Mouse (Mus musculus) liver, embryonic 13.5 days (tissue): ENCODE results near the gene Glt8d2. TPM values are rescaled to one million over a fixed set of nuclear protein-coding genes. Genes with fewer than 3 reads are reported as not detected.

ENCODE experiments used
- ATAC-seq: fragments of 200-750 bp; cut with Nextera tagmentation; 2 replicates; pipeline ENCODE4 v1.8.0; 2017; ENCODE audit warnings: low read depth, mild to moderate bottlenecking, moderate number of reproducible peaks, moderate library complexity
- DNase-seq: peaks from one replicate; pipeline ENCODE4 v3.0.0; 2022
- H3K27ac ChIP-seq: fragments of 300-500 bp; sonication (generic); 2 replicates; pipeline ENCODE4 v1.5.1; 2015; ENCODE audit warnings: moderate library complexity, mild to moderate bottlenecking, inconsistent platforms
- H3K27me3 ChIP-seq: fragments of 300-500 bp; sonication (generic); 2 replicates; pipeline ENCODE4 v1.6.1; 2015; ENCODE audit warnings: mild to moderate bottlenecking, inconsistent platforms
- H3K36me3 ChIP-seq: fragments of 300-500 bp; sonication (generic); 2 replicates; pipeline ENCODE4 v1.6.1; 2015; ENCODE audit warnings: mild to moderate bottlenecking, inconsistent platforms
- H3K4me1 ChIP-seq: fragments of 300-500 bp; sonication (generic); replicated peaks from 2 replicates; pipeline ENCODE4 v1.6.1; 2015; ENCODE audit warnings: inconsistent platforms
- H3K4me2 ChIP-seq: fragments of 300-500 bp; sonication (generic); 2 replicates; pipeline ENCODE4 v1.6.1; 2015; ENCODE audit warnings: inconsistent platforms, mild to moderate bottlenecking, moderate library complexity
- H3K4me3 ChIP-seq: fragments of 300-500 bp; sonication (generic); replicated peaks from 2 replicates; pipeline ENCODE4 v1.5.1; 2015; ENCODE audit warnings: mild to moderate bottlenecking, inconsistent platforms
- H3K9ac ChIP-seq: fragments of 300-500 bp; sonication (generic); 2 replicates; pipeline ENCODE4 v1.6.1; 2015; ENCODE audit warnings: mild to moderate bottlenecking, inconsistent platforms
- H3K9me3 ChIP-seq: fragments of 300-500 bp; sonication (generic); replicated peaks from 2 replicates; pipeline ENCODE4 v1.6.1; 2016; ENCODE audit warnings: inconsistent platforms
- WGBS: fragments of 180-500 bp; shearing (Covaris S2); methylation state at CpG from one replicate; pipeline ENCODE4 v1.1.7; 2015; ENCODE audit not compliant: insufficient replicate concordance; 5-methylcytosine and 5-hydroxymethylcytosine counted together
- polyA plus RNA-seq: library from polyadenylated mRNA; unstranded; fragments of >200 nt; fragmentation: Nextera tagmentation; extraction: Ambion mirVana; gene quantifications from 2 replicates; pipeline ENCODE4 v1.2.1, GENCODE M21; 2015

Gene Glt8d2
- 0.67 TPM in 2 replicates for polyA plus RNA-seq

DNA sequence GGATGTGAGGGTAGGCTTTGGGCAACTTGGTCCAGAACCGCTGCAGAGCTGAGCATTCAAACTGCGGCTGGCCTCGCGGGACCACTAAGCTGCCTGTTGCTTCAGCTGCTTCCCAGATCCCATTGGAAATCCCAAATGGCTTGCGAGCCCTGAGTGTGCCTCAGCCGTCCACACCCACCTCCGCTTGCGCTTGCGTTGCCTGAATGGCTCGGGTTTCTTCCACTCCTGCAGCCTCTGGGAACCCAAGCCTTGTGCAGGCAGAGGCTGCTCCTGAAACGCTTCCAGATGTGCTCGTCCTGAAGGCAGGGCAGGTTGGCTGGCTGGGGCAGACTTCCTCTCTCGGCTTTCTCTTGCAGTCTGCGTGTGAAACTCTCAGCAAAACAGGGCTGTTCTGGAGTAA is at the start of gene Glt8d2:
TSS of gene Glt8d2 (minus strand) at position 157 of the 400 bp plus-strand sequence.
- Histone ChIP-seq H3K4me1 (peaks cover 11% of the 10 kb centered on the region), H3K36me3 (no peaks in the 10 kb centered on the region), H3K9me3 (no peaks in the 10 kb centered on the region), H3K9ac (no peak within 1 kb of the TSS), H3K27me3 (peaks cover 26% of the 10 kb centered on the region), H3K4me2 (peak within 1 kb of the TSS; percentile 35; the same call in 1 of the 2 replicates), H3K27ac (no peak within 1 kb of the TSS), H3K4me3 (no peak within 1 kb of the TSS)
- WGBS: 10% methylated on average over 14 of the region's 14 CpGs
- ATAC-seq: no peak
- no peak for DNase-seq

- 2% methylated on average over 53 of the region's 59 CpGs for WGBS
- DNase-seq: peak; percentile 42
Observed at GRCm38 (mm10) chr10:82699296-82699941, 9.0 kb upstream of the Glt8d2 start.

GRCm38 (mm10) chr10:82698712-82699261 is 8.3 kb upstream of the Glt8d2 start:
- Histone ChIP-seq H3K36me3 (0 out of 2 replicates have a peak, but pooled peaks cover 5% of the 10 kb centered on the region), H3K27me3 (no peaks in the 10 kb centered on the region), H3K27ac (peak overlapping the region; percentile 54), H3K4me1 (peaks cover 39% of the 10 kb centered on the region), H3K9me3 (no peaks in the 10 kb centered on the region), H3K4me2 (peak overlapping the region; percentile 81), H3K4me3 (peak overlapping the region; percentile 90), H3K9ac (peak overlapping the region; percentile 85)
- ATAC-seq (peak; percentile 92), DNase-seq (peak; percentile 79)
- under 1% methylated on average over 41 of the region's 42 CpGs for WGBS

More at GRCm38 (mm10) chr10:82699296-82699941, 9.0 kb upstream of the Glt8d2 start:
- peak overlapping the region; percentile 54 for H3K27ac ChIP-seq
- H3K9ac ChIP-seq: peak overlapping the region; percentile 85
- H3K36me3 ChIP-seq: peaks cover 9% of the 10 kb centered on the region; the same call in 1 of the 2 replicates
- H3K27me3 ChIP-seq: no peaks in the 10 kb centered on the region
- peak overlapping the region; percentile 90 for H3K4me3 ChIP-seq
- peaks cover 39% of the 10 kb centered on the region for H3K4me1 ChIP-seq
- H3K9me3 ChIP-seq: no peaks in the 10 kb centered on the region
- H3K4me2 ChIP-seq: peak overlapping the region; percentile 81
- peak; percentile 69 for ATAC-seq

DNA sequence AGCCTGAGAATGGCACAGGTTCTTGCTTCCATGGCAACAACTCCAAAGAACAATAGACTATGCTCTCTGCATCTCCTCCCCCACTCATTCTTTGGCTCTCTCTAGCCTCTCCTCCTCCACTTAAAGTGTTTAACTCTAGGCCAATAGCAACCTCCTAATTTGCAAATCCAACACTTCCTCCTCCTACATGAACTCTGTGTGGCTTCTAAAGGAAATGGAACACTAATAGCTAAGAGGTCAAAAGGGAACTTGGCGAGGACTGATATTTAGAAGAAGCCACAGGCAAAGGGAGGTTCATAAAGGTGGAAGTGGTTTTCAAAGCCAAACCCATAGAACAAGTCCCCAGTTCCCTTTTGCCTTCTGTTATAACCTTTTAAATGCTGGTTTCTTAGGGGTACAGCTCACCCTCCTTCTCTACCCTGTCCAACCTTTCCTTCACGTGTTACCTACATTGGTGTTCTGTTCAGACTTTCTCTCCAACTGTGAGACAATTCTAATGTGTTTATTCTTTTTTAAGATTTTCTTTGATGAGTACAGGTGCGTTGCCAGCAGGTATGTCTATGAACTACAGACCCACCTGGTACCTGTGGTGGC is 7.0 kb upstream of the Glt8d2 start:
- 50% methylated on average over 3 of the region's 3 CpGs for WGBS
- no peak overlapping the region for H3K27ac ChIP-seq
- H3K9ac ChIP-seq: no peak overlapping the region
- H3K36me3 ChIP-seq: 0 out of 2 replicates have a peak, but pooled peaks cover 5% of the 10 kb centered on the region
- no peaks in the 10 kb centered on the region for H3K27me3 ChIP-seq
- no peaks in the 10 kb centered on the region for H3K9me3 ChIP-seq
- H3K4me1 ChIP-seq: peaks cover 39% of the 10 kb centered on the region
- ATAC-seq (no peak), DNase-seq (peak; percentile 3)
- H3K4me2 ChIP-seq: no peak overlapping the region
- no peak overlapping the region for H3K4me3 ChIP-seq

- ATAC-seq: no peak
- peaks cover 39% of the 10 kb centered on the region for H3K4me1 ChIP-seq
Observed at GRCm38 (mm10) chr10:82696453-82697079, 6.1 kb upstream of the Glt8d2 start.

DNA sequence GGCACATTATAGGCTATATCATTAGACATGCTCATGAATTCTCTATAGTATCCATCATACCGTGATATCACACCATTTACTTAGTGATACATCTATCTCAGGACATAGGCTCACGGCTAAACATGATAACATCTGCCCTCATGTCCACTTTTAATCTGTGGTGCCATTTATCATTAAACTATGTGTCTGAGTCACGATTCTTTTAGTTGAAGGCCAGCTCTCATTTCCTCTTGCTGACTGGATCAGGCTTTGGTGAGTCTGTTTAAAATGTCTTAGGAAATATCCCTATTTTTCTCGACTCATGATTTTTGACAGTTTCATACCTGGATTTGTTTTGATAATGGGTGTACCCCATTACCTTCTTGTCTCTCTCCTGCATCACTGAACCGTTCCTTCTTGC is 5.5 kb upstream of the Glt8d2 start, which contains the start of gene Hcfc2:
TSS of gene Hcfc2 (plus strand) at position 205 of the 400 bp plus-strand sequence.
- DNase-seq (no peak), ATAC-seq (no peak)
- 25% methylated on average over 5 of the region's 5 CpGs for WGBS
- Histone ChIP-seq H3K4me3 (no peak within 1 kb of the TSS), H3K27ac (peak within 1 kb of the TSS; percentile 6; the same call in 1 of the 2 replicates), H3K9ac (no peak within 1 kb of the TSS), H3K27me3 (peaks cover 7% of the 10 kb centered on the region), H3K4me1 (peaks cover 39% of the 10 kb centered on the region), H3K4me2 (no peak within 1 kb of the TSS), H3K9me3 (no peaks in the 10 kb centered on the region), H3K36me3 (no peaks in the 10 kb centered on the region)

More at GRCm38 (mm10) chr10:82696453-82697079, 6.1 kb upstream of the Glt8d2 start:
- peaks cover under 1% of the 10 kb centered on the region; the same call in 1 of the 2 replicates for H3K27me3 ChIP-seq
- H3K9ac ChIP-seq: no peak overlapping the region
- no peaks in the 10 kb centered on the region for H3K9me3 ChIP-seq
- peak overlapping the region; percentile 6; the same call in 1 of the 2 replicates for H3K27ac ChIP-seq
- no peak overlapping the region for H3K4me3 ChIP-seq
- no peak for DNase-seq
- WGBS: 26% methylated on average over 4 of the region's 4 CpGs
- H3K4me2 ChIP-seq: no peak overlapping the region
- H3K36me3 ChIP-seq: no peaks in the 10 kb centered on the region

GRCm38 (mm10) chr10:82689681-82690211 is 704 bp downstream of the Glt8d2 start:
- Histone ChIP-seq H3K4me1 (peaks cover 18% of the 10 kb centered on the region), H3K4me2 (no peak overlapping the region), H3K36me3 (no peaks in the 10 kb centered on the region), H3K9me3 (no peaks in the 10 kb centered on the region), H3K9ac (no peak overlapping the region), H3K4me3 (no peak overlapping the region), H3K27ac (no peak overlapping the region), H3K27me3 (peaks cover 26% of the 10 kb centered on the region)
- ATAC-seq (no peak), DNase-seq (no peak)
- 46% methylated on average over 7 of the region's 7 CpGs for WGBS

- H3K27ac ChIP-seq: no peak overlapping the region; the same call in 1 of the 2 replicates
- ATAC-seq (peak; percentile 94), DNase-seq (peak; percentile 29)
- no peak overlapping the region for H3K9ac ChIP-seq
- H3K4me2 ChIP-seq: no peak overlapping the region
- H3K4me1 ChIP-seq: peaks cover 14% of the 10 kb centered on the region
- H3K36me3 ChIP-seq: no peaks in the 10 kb centered on the region
- H3K9me3 ChIP-seq: no peaks in the 10 kb centered on the region
- WGBS: 21% methylated on average over 2 of the region's 2 CpGs
- peaks cover 14% of the 10 kb centered on the region for H3K27me3 ChIP-seq
- no peak overlapping the region for H3K4me3 ChIP-seq
Observed at GRCm38 (mm10) chr10:82685440-82685839, 5.0 kb downstream of the Glt8d2 start.

GRCm38 (mm10) chr10:82681639-82682038 is 8.8 kb downstream of the Glt8d2 start:
- Histone ChIP-seq H3K27me3 (no peaks in the 10 kb centered on the region; the same call in 1 of the 2 replicates), H3K9me3 (no peaks in the 10 kb centered on the region), H3K4me2 (no peak overlapping the region), H3K4me1 (peaks cover 12% of the 10 kb centered on the region), H3K36me3 (no peaks in the 10 kb centered on the region), H3K9ac (no peak overlapping the region), H3K27ac (no peak overlapping the region), H3K4me3 (no peak overlapping the region)
- 74% methylated on average over 7 of the region's 7 CpGs for WGBS
- ATAC-seq (no peak), DNase-seq (no peak)

DNA sequence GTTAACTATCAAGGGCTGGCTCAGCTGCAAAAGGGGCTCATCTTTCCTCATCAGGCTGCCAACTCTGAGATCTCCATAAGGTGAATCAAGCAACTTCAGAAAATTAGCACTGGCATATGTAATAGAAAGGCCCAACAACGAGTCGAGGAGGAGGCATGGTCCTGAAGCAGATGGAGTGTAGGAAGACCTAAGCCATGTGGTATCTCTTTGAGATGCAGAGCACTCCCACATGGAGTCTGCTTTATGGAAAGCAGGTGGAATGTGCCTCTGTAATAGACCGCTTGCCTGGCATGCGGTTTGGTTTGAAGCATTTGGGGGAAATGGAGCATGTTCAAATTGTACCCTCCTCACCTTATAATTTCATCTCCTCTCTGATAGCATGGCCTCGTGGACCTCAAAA is 9.7 kb downstream of the Glt8d2 start:
- Histone ChIP-seq H3K9ac (no peak overlapping the region), H3K27ac (no peak overlapping the region), H3K4me2 (no peak overlapping the region), H3K4me3 (no peak overlapping the region), H3K27me3 (no peaks in the 10 kb centered on the region; the same call in 1 of the 2 replicates), H3K36me3 (no peaks in the 10 kb centered on the region), H3K4me1 (peaks cover 10% of the 10 kb centered on the region), H3K9me3 (no peaks in the 10 kb centered on the region)
- ATAC-seq: no peak
- 73% methylated on average over 5 of the region's 5 CpGs for whole genome bisulfite sequencing
- DNase-seq: no peak

GRCm38 (mm10) chr10:82676949-82677348 is 13.5 kb downstream of the Glt8d2 start:
- H3K4me1 ChIP-seq: no peaks in the 10 kb centered on the region
- ATAC-seq: no peak
- DNase-seq: no peak

More at GRCm38 (mm10) chr10:82676949-82677348, 13.5 kb downstream of the Glt8d2 start:
- WGBS: 66% methylated on average over 6 of the region's 6 CpGs
- Histone ChIP-seq H3K27me3 (no peaks in the 10 kb centered on the region; the same call in 1 of the 2 replicates), H3K4me3 (no peak overlapping the region), H3K9ac (no peak overlapping the region), H3K36me3 (no peaks in the 10 kb centered on the region), H3K27ac (no peak overlapping the region), H3K9me3 (no peaks in the 10 kb centered on the region), H3K4me2 (no peak overlapping the region)
